Mouse (Mus musculus): ENCODE results near the gene Crnkl1.

Gene Crnkl1

DNA sequence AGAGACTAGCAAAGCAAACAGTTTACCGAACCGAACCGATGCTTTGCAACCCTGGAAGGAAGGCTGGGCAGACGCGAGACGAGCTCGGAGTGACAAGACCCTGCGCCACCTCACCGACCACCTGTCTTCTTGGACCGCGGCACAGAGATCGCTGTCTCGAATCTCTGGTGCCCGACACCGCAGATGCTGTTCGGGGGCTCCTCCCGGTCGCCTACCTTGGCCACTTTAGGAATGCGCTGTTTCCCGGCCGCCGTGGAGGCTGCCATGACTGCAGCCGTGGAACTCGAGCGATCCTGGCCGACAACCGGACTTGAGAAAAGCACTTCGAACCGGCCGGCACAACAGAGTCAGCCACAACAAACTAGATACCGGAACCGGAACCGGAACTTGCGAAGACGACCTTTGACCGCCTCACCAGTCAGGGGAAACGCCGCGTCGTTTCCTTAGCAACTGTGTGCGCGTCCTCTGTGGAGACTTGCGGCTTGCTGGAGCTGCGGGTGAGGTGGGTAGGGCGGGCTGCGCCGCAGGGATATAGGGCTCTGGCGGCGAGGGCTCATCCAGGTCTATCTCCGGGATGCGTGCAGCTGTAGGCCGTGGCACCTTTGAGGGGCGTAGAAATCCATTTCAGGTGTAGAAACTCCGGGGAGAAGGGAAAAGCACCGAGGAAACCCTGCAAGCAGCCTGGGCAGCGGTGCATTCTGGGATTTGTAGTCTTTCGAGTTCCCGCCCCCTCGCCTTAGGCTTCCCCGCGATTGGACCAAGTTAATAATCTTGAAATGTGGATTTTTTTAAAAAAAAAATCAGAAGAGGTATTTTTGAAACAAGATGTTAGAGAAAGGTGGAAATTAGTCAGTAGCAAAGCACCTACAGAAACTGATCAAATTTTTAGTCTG lies at the start of gene Crnkl1, which contains the start of gene Cfap61:
Crnkl1 (minus strand) TSS at position 676 of the 893 bp plus-strand sequence.
Cfap61 (plus strand) TSS at position 446 of the 893 bp plus-strand sequence.
- peak; percentile 87 for DNase-seq (ENCODE audit: low spot score)

DNA sequence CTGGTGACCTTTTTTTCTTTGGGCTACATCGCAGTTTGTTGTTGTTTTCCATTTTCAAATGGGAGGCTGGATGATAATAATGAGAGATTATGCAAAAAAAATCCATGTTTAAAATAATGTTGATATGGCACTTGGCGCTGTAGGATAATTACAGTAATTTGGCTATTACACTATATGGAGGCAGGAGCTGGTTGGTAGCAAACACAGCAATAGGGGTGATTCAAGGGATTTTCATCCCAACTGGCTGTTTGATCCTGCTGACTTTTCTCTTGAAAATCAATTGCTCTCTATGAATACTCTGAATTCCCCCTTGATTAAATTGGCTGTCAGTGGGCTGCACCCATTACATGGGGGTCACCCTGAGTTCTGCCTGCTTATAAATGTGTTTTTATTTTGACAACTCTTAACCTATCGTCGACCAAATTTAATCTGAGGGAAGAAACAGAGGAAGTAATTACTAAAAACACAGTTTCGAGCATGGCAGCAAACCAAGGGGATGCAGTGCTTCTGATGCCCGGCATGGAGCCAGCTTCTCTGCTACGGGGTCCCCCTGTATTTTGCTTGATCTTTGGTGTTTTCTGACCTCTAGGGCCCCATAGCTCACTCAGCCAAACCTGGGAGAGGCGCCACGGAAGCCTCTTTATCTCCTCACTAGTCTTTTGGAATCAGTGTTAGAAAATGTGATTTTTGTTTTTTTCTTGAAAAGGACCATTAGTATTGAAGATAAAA lies 47.7 kb upstream of the Crnkl1 start:
- no peak for DNase-seq (ENCODE audit: low spot score)

DNA sequence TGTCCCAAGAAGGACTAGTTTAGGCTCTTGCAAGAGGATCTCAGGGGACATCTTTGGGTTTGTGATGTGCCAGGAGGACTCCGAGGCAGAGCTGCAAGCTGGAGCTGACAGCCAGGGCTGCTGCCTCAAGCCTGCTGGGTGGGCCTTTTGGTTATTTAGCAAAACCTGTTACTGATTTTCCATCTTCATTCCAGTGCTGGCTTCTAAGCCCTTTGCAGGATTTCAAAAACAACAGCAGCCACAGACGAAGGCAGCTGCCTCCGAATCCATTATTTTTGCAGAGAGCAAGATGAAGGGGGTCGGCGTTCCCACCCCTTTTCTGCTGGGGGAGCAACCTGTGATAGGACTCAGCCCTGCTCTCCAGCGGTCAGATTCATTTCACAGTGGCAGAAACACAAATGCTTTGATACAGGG lies 46.9 kb upstream of the Crnkl1 start:
- no peak for DNase-seq (ENCODE audit: low spot score)

DNA sequence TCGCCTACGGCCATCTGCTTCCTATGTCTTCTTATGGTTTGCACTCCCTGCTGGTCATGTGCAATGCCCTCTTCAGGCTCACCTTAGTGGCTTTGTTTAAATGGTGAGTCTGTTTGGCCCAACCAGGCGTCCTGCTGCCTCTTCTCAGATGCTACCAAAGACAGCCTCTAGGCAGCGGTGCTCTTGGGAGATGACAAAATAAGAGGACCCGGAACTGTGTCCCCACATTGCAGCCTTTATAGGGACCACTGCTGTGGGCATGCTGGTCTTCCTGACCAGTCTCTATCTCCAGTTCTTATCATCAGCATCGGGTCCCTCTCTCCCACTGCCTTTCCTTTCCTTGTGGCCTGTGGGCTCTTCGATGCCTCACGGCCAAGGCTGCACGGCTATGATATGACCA lies 46.1 kb upstream of the Crnkl1 start:
- no peak for DNase-seq (ENCODE audit: low spot score)

DNA sequence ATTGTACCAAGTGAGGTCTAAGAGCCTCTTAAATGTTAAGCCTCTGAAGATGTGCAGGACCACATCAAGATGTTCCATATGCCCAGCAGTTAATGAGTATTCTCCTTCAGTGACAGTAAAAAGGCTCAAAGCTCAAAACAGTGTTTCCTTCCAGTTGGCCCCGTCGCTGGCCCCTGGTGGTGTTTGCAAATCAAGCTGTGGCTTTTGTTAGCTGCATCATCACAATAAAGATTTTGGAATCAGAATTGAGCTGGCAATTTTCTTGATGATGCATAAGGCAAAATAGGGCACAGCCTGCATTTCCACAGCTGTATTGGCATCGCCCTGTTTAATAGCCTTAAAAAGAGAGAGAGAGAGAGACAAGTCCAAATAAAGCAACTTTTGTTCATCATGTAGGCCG lies 44.8 kb upstream of the Crnkl1 start:
- DNase-seq (ENCODE audit: low spot score): no peak

DNA sequence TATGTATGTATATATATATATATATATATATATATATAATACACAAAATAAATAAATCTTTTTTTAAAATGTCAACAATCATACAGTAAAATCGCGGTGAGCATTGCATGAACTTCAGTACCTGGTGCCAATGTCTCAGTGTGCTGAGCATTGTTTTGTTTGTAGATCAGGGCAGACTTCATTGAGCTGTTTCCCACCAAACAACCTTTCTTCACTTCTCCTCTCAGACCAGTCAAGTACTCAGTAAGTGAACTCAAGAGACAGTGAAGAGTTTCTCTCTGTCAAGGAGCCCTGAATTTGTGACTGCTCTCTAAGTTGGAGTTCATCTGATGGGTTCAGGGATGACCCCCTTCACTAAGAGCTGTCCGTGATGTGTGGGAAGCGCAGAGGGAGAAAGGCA lies 37.8 kb upstream of the Crnkl1 start:
- no peak for DNase-seq (ENCODE audit: low spot score)

DNA sequence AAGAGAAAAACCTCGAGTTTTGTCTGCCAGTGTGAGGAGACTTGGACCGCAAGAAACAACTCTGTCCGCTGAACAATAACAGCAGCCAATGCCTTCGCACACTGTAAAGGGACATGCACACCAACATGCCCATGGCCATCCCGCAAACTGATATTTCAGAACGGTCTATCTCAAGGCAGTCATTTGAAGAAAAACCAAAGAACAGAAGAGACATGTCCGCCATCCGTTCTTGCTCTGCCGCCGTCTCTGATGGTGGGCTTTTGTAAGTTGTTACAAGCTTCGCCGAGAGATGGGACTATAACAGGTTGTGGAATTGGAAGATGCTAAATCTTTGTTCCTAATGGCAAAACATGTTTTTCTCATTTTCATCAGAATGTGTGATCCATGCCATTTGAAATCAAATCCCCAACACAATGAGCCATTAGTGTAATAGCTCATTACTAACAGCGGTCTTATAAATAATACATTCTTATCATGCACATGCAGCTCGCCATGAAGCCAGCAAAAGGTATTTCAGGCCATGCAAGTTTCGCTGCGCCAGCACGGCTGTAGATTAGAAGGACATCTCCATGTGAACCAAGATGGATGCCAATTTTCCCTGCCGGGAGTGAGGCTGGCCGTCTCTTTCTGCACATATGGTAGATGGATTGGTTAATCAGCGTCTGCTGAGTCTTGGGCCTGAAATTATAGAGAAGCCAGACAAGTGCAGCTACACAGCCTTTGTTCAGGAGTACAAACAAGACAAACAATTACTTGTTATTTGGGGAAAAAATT lies 36.6 kb upstream of the Crnkl1 start:
- no peak for DNase-seq (ENCODE audit: low spot score)

DNA sequence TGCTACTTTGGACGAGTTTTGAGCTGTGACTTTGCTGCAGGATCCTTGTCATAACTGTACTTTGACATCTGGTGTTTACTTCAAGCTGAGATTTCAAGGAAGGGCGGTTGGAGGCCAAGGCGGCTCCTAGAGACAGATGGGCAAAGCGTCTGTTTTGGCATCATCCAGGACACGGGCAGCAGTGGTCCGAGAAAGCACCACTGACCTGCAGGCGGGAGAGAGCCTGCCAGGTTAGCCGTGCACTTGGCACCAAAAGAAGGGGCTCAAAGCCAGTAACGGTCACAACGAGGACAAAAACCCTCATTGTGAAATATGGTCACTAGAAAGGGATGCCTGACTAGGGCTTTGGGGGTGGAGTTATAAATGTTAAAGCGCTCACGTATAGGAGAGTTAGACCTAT lies 35.9 kb upstream of the Crnkl1 start:
- no peak for DNase-seq (ENCODE audit: low spot score)

DNA sequence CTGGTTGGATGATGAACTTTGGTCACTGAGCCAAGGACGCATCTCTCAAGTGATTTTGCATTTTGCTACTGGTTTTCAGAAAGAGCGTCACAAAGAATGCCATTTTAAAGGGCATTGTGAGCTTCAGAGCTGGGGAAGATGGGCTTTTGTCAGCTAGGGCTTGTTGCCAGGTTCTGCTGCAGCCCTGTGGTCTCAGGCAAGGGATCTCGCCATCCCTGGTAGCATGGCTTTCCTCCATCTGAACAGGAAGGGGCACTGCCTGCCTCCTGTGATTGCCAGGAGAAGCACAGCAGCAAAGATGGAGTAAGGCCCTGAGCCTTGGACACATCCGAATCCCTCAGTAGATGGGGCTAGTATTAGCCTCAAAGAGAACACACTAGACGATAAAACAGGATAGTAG lies 27.0 kb upstream of the Crnkl1 start:
- DNase-seq (ENCODE audit: low spot score): no peak

DNA sequence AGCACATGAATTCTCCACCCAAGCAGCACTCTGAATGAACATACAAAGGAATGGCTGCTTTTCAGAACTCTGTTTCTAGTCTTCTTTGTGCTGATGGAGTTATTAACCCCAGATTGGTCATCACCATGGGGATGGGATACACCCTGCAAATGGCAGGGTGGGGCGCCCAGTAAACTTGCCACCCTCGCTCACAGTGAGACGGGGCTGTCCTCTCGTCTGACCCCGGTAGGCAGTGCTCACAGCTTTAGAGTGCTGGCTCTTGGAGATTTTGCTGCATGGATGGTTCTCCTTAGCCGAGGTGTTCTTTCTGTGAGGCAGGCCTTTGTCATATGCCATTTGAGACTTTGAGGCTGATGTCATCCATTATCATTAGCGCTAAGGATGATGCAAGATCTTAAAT lies 23.7 kb upstream of the Crnkl1 start:
- DNase-seq (ENCODE audit: low spot score): no peak

DNA sequence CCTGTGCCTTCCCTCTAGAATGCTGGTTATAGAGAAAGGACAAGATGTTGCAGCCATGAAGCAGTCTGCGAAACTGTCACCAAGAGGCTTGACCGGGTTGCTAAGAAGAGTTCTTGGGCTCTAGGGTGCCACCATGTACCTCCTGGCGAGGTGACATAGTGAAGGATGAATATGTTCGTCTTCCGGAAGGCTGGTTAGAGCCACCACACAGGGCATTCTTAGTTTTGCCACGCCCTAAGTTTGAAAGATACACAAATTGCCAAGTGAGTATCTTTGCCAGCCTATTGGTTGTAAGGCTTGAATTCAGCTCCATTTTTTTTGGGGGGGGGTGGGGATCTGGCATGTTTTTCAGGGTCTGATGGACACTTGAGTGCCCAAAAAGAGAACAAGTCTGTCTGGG lies 23.3 kb upstream of the Crnkl1 start:
- no peak for DNase-seq (ENCODE audit: low spot score)

DNA sequence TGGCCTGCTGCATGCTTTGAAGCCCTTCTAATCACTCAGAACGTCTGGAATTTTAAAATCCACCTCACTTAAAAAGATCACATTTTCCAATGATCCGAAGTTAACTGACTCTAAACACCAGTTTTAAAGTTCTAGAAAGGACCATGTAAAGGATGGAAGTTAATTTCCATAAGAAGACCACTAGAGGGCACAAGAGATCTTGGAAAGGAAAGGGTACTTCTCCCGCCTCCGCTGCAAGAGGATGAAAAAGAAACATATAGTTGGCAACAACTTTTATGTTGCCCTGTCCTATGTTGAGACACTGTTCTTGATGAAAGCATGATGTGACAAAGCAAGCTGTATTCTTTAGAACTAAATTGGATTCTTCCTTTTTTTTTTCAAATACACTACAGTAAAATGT lies 22.6 kb upstream of the Crnkl1 start:
- DNase-seq (ENCODE audit: low spot score): no peak

DNA sequence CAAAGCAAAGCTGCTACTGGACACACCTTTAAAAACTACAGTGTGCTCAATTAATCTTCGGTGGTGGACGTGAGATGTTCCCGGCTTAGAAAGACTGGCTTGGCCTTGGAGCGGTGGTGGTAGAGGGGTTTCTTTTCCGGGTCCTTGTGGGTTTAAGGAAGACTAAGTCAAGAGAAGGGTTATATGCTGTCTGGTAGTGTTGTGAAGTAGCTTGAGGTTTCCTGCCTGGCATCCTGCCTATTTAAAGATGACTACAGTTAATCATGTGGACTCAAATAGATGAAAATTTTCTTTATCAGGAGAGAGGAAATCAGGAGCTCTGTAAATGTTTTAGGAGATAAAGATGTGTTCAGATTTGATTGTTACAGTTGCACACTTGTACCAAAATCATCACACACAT lies 21.5 kb upstream of the Crnkl1 start:
- no peak for DNase-seq (ENCODE audit: low spot score)

DNA sequence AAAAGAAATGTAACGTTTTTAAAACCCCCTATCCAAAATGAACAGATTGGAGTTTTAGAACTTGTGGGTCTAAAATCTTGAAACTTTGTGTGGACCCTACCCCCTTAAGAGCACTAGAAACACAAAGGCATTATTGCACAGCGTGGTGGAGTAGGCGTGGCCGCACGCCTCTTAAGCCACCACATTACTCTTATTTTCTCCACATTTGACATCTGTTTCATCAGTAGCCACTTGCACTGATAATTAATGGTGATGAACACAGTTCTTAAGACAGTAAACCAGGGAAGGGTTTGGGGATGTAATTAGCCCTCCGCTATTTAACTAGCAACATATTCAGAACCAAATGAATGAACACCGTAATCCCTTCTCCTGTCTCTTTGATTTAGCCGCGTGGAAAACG lies 21.0 kb upstream of the Crnkl1 start:
- no peak for DNase-seq (ENCODE audit: low spot score)

DNA sequence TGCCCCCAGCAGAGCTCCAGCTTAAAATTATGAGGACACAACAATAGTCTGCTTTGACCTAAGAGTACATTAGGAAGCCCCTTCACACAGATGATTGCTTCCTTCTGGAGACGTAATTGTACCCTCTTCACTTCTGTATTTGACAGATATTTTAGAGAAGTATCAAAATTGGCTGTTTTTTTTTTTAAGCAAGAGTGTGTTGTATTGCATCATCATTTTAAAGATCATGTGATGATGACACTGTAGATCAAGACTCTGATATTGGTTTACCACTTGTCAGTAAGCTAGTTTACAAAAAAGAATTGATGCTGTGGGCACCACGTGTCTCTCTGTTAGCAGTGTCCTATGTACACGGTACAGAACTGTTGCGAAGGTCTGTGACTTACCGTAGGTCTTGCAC lies 17.9 kb upstream of the Crnkl1 start:
- DNase-seq (ENCODE audit: low spot score): no peak

DNA sequence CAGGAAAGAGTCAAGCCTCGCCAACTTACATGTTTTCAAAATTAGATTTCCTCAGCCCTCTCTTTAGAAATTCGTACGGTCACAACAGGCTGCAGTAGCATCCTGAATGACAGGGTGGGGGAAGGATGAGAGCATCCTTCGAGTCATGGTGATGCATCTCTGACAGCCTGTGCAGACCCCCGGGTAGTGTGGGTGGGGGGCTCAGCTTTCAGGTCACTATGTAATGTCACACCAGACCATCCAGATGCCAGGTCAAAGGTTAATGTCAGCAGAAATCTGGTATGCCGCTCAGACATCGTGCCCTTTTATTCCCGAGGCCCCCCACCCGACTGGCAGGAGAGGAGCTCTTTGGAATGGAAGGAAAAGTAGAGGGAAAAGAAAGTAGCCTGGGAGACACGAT lies 15.4 kb upstream of the Crnkl1 start:
- DNase-seq (ENCODE audit: low spot score): no peak

DNA sequence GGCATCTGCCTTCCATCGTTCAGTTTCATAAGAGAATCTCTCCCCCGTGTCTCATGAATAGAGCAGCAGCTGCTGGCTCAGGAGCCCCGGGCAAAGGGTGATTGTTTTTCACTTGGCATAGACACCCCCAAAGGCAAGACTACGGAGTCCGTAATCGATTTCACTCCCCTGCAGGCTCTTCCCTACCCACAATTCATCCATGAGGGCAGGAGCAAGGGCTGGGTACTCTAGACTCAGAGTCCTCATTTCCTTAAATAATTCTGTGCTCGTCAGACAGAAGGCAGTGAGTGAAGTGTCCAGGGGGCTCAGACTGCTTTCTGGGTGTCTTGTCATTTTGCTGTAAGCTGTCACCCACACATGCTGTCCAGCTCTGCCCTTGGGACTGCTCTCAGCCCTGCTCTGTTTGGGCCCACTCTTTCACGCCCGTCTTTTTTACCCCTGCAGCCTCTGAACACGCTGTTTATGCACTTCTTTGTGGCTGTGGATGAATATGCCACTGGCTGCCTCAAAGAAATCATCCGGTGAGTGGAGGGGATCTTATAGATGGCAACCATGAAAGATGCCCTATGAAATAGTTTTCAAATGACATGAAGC lies 14.8 kb upstream of the Crnkl1 start:
- no peak for DNase-seq (ENCODE audit: low spot score)

DNA sequence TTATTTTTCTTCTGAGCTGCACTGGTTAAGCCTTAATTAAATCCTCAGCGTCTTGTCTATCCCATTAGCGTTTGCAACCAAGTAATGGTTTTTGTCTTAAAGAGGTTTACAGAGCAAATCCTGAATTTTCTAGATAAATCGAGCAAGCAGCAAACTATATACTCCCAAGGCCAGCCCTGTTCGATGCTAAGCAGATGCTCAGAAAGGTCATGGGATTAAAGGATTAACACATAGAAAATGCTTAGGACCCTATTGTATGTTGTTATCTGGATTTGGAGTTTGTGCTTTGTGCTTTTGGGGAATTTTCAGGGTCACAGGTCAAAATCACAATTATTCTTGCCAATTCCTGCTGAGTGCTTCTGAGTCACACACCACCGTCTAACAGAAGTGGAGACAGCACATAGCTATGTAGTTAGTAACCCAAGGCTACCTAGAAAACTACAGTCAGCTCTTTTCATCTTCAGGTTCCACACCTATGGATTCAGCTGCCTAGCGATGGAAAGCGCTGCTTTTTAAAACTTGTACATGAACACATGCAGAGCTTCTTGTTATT lies 13.7 kb upstream of the Crnkl1 start:
- DNase-seq (ENCODE audit: low spot score): no peak

DNA sequence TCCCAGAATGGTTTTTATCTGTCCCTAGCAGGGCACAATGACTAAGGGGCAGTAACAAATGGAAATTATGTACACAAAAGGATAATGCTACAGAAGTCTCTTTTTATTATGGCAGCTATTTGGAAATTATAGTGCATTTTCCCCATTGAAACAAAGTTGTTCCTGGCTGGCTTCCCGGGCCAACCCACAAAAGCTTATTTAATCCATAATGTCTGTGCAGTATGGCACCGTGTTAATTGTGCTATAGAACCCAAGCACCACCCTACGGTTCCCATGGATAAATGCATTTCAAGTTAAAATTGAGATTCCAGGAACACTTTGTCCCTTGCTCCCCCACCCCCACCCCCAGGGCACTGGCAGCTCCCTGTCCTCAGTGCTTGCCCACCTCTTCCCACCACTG lies 9.5 kb upstream of the Crnkl1 start:
- DNase-seq (ENCODE audit: low spot score): no peak

DNA sequence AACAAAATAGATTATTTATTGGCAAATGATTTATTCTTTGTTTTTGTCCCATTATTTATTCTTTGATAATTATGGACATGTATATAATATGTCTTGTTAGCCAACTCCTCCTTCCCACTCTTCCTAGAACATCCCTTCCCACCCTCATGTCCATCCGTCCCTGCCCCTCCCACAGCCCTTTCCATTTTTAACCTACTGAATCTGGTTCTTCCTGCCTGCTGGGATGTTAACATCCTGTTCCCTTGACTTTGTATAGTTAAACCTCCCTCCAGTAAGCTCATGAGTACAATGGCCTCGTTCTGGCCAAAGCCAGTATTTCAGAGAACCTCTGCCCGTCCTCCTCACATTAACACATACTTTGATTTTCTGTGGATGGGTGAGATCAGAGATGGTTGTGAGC lies 6.6 kb upstream of the Crnkl1 start:
- no peak for DNase-seq (ENCODE audit: low spot score)

DNA sequence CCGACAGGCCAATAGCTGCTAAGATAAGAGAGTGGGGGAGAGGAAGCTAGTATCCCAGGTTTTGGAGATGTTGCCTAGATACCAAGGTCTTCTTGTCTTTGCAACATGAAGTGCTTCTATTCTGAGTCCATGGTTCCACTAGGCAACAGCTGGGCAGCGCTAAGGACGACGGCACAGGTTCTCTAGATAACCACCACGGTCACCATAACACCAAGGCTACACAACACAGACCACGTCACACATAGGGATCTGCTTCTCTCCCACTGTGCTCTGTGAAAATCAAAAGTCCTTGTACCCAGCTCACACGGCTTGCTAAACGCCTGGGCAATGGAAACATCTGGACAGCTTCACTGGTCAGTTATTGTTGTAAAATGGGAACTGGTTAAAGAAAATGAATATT lies 2.2 kb upstream of the Crnkl1 start:
- no peak for DNase-seq (ENCODE audit: low spot score)
